Mouse (Mus musculus) kidney, postnatal 10 days (tissue): ENCODE measurements at regions not wholly inside any gene's neighbourhood (a gene's known extent, or its start where the extent isn't known, plus 50 kb on each side); places are given as distances from the start of the nearest gene placed in this dataset.
A peak's percentile ranks its signal among the peaks of the same experiment; 100 is the strongest.

ENCODE experiments used
- DNase-seq: peaks from one replicate; pipeline ENCODE4 v3.0.0; 2021; ENCODE audit warnings: mixed read lengths

- DNase-seq = no peak
Observed at GRCm38 (mm10) chr15:51409791-51410308, 2474.9 kb upstream of the Gm7489 start.

GRCm38 (mm10) chr15:51411966-51412365 is 2472.7 kb upstream of the Gm7489 start:
- no peak for DNase-seq

DNA sequence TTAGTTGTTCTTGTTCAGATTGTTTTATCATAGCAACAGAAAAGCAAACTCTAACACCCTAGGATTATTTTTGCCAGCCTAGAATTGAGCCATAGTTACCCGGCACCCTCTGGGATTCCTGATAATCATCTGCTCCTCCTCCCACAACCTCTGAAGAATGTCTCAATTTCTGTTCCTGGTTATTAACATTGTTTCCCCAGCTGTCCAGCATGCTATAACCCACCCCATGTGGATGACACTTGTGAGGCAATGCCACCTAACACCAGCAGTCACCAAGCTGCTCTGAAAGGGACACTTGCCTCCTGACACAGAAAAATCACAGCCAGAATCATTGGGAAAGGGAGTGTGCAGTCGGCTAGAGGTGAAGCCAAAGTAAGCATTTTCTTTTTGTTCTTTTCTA is 2442.1 kb upstream of the Gm7489 start:
- no peak for DNase-seq

DNA sequence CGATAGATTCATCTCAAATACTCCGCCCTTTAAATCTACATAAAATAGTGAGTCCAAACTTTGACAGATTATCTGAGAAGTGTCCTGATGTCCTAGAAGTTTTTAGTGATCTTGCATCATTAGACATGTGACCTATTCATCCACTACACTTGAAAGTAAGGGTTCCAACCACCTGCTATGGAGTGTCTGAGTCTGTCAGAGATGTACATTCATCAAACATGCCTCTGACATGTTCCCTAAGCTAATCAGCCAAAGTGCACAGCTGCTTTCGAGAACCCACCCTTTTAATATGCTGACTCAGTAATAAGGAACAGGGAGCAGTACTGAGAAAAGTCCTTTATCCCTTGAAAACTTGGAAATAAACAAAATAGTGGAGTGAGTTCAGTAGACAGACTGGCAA is 2414.8 kb upstream of the Gm7489 start:
- no peak for DNase-seq

DNA sequence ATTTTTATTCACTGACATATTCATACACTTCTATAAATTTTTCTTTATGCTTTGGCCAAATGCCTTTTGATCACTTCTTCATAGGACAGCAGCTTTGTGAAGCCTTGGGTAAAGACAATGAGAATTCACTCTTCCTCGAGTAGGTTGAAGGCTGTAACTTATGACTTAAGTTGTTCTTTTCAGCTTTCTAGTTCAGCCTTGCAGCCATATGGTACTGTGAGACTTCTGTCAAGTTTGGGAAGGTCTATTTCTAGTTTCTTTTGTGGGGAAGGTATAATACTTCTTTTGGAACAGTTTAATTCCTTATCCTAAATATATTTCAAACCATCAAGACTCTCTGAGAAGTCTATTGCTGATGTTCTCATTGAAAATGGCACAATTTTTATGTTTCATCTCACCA is 2413.6 kb upstream of the Gm7489 start:
- no peak for DNase-seq

DNA sequence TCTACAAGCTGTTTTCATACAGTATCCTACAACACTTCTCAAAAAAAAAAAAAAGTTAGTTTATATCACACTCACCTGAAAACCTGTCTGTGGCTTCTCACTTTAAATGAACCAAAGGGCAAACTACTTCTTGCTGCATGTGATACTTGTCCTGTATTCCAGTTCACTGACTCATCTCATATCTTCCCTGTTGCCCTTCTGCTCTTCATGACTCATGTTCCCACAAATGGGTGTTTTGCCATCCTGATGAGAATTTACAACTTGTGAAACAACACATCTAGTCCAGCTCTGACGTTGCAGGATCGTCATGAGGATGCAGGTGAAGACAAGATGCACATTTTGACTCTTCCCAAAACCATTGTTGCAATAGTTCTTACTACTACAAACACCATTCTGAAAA is 2412.7 kb upstream of the Gm7489 start:
- DNase-seq = no peak

GRCm38 (mm10) chr15:51481856-51482255 is 2402.8 kb upstream of the Gm7489 start:
- DNase-seq = no peak

- peak; percentile 20 for DNase-seq
Observed at GRCm38 (mm10) chr15:51484207-51484606, 2400.5 kb upstream of the Gm7489 start.

GRCm38 (mm10) chr15:51485554-51485953 is 2399.2 kb upstream of the Gm7489 start:
- no peak for DNase-seq

DNA sequence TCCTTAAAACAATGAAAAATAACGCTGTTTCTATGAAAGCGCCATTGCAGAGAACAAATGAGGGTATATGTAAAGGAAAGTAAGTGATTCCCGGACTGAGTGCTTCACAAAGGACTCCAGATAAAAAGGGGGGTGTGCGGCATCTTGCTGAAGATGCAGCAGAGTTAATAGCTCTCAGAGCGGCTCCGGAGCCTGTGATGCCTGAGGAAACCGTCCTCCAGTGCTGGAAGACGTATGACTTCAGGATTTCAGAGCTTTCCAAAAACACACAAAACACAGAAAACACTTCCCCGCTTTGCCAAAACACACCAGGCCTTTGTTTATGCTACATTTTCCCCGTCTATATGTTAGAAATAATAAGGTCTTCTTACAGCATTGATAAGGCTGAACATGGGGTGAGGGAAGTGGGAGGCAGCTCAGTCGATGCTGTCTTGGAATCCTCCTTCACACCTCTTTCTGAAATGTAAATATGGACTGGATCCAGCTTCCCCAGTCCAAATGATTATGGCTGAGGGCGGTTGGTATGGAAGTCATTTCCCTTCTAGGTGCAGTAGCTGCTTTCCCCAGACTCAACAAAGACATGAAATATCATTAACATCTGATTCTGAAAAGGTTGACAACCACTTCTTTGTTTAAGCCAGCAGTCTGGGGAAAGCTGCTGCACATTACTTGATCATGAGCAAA is 2382.5 kb upstream of the Gm7489 start:
- no peak for DNase-seq

DNA sequence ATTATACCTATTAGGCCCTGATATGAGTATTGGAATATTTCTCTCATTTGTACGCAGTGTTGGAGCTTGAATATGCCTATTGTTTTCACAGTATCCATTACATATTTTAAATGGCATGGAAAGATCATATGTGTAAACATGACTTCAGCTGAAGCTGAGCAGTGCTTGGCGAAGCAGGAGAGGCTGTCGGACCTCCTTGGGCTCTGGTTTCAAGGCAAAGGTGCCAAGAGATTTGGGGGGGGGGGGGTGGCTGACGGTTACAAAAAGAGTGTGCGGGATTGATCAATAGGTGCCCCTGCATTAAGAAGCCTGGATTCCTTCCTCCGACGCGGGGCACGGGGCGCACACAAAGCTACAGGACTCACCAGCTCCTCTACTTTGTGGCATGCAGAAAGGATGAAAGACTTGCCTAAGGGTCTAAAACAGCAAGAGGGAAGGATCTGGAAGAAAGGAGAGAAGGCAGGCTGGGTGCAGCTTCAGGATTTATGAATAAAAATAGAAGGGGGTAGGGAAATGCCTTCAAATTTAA is 2381.9 kb upstream of the Gm7489 start:
- DNase-seq = no peak

- DNase-seq = no peak
Observed at GRCm38 (mm10) chr15:51503341-51503740, 2381.4 kb upstream of the Gm7489 start.

DNA sequence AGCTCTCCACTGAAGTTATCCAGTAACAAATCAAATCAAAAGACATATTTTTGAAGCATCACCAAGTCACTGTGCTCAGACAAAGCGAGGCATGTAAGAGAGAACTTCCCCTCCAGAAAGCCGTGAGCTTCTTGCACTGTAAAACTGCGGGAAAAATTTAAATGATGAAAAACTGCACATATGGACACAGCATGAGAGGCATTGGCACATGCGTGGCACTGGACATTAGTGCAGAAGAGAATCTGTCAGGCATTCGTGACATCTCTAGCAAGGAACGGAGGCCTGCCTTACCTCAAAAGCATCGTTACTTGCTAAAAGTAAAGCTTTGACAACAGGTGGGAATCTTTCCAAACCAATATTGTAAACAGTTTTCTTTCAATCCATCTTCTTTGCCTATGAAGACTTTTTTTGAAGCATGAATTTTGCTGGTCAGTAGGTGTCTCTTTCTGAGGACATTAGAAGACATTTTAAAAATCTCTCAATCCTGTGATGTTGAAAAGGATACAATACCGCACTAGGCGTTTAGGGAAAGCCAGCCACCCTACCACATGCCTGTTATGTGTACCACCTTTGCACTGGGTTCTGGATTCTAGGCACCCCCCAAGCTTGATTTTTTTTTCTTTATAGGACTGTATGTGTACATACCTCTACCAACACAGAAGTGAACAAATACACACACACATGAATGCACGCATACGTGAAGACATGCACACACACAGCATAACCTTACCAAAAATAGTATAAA is 2380.5 kb upstream of the Gm7489 start:
- no peak for DNase-seq

GRCm38 (mm10) chr15:51504789-51505188 is 2379.9 kb upstream of the Gm7489 start:
- DNase-seq = no peak

GRCm38 (mm10) chr15:51507126-51507525 is 2377.6 kb upstream of the Gm7489 start:
- no peak for DNase-seq

DNA sequence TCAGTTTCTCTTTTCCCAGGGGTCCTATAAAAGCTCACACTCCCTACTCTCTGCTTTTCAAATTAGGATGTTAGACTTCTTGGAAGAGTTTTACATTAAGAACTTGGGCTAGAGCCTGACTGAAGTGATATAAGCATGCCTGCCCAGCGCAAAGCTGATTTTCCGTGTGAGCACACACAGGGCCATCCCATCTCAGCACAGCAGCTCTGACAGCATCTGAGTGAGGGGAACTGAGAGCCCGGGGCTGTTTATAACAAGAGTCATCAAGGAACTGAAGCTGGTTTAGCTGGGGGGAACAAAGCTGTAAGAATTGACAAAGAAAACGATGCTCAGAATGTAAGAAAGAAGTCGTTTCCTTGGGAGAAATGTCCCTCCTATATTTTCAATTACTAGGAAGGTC is 2373.4 kb upstream of the Gm7489 start:
- DNase-seq = no peak

DNA sequence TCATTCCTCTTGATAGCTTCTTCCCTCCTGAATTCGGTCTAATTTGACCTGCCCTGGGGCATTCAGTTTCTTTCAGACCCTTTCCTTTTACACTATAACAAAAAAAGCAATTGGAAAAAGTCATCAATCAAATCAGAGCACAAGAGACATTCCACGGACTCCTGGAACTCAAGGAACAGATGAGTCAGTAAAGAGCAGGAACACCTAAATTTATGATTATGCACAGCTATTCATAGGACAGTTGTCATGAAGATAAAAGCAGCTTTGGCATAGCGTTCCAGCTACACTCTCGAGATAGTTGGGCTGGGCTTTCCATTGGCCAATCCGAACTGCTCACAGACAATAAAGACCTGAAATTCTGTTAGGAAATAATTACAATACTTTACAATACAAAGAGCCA is 2348.4 kb upstream of the Gm7489 start:
- no peak for DNase-seq

DNA sequence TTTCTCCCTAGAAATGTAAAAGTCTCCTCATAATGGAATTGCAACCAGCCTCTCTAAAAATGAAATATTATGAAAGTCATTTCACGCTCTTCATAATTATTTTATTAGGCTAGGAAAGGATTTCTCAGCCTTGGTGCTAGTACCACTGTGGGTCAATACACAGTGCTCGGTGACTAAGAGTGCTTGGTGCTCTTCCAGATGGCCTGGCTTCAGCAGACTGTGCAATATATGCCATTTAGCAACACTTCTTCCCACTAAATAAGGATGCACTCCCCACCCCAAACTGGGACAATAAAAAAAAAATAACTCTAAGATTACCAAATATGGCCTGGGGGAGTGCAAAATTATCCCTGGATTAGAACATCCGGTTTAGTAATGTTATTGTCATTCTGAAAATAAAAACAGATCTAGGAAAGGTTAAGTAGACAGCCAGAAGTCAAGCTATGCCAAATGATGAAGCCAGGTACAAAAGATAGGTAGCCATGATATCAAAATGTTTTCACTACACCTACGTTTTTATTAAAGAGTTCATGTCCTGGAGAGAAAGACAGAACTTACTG is 2333.4 kb upstream of the Gm7489 start:
- DNase-seq = no peak

- no peak for DNase-seq
Observed at GRCm38 (mm10) chr15:51558215-51558614, 2326.5 kb upstream of the Gm7489 start.

DNA sequence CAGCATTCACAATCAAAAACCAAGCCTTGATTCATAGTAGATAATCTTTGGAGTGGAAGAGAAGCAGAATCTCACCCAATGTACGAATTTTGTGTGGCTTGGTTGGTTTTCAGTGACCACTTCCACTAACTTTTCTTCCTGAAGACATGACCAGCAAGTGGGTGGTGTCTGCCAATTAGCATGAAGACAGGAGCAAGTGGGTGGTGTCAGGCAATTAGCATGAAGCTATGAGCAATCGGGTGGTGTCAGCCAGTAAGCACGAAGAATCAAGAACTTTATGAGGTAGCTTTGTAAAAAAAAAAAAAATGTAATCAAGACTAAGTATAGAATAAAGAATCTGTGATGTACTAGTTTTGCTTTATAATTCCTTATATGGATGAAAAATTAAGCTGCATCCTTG is 2319.2 kb upstream of the Gm7489 start:
- no peak for DNase-seq

- DNase-seq = no peak
Observed at GRCm38 (mm10) chr15:51570631-51571030, 2314.1 kb upstream of the Gm7489 start.

DNA sequence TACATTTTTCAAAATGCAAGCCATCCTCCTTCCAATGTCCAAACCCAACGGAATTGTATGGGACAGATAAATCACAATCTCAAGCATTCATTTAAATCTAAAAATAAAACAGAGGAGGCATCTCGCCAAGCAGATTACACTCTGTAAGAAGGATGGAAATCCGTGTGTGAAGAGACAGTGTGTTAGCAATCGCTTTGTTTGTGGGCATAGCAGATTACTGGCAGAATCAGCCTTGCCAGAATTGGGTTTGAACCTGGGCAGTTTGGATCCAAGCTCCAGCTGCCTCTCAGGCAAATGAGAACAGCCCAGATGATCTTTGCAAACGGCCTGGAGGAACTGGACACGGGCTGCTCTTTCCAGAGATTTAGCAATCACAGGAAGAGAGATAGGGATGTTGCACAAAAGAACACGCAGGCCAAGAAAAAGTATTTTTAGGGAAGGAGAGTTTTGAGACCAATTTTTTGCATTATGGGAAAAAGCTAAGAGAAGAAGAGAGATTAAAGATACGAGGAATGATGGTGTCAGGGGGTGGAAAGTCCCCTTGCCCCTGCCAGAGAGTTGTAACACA is 2310.1 kb upstream of the Gm7489 start:
- DNase-seq = no peak

DNA sequence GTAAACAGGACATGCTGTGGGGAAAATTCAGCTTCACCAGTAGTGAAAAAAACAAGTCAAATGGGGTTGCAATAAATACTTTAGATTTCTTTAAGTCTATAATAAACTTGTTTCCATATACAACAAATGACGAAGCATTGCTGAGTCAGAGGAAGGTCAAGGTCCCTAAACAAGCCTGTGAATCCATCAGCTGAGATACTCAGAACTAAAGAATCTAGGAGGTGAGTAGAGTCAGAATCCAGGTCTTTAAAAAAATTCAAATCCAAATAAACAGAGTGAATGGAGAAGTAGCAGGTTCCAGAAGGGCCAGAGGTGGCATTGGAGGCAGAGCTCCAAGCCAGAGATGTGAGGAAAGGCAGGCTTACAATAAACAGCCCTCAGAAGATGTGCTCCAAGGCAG is 2301.1 kb upstream of the Gm7489 start:
- DNase-seq = no peak

DNA sequence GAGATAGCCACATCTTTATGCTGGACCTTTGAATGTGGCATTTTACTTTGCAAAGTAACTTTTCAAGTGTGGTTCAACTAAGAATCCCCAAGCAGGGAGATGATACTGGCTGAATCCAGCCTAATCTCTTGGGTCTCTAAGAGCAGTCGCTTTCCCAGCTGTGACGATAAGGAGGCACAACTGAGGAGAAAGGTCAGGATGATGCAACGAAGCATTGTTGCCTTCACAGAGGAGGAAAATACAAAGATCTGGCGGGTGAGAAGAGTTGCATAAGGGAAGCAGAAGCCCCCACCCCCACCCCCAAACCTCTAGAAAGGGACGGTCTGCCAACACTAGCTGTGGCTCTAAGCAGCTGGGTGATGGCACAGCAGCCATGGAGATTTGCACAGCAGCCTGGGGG is 2298.6 kb upstream of the Gm7489 start:
- DNase-seq = no peak
